Mouse (Mus musculus): ENCODE measurements around the gene Tpk1. TPM values are rescaled to one million over a fixed set of nuclear protein-coding genes. Genes with fewer than 3 reads are reported as not detected.

Gene Tpk1
- polyA plus RNA-seq, 1 experiment: 0.03 TPM

GRCm38 (mm10) chr6:43445856-43446255 is 220.2 kb downstream of the Tpk1 start:
- no peaks in the 10 kb centered on the region for H3K4me1 ChIP-seq (ENCODE audit: control insufficient read depth)
- H3K4me3 ChIP-seq (replicated peaks): no peak overlapping the region
- H3K36me3 ChIP-seq (ENCODE audit: control insufficient read depth): no peaks in the 10 kb centered on the region
- TF ChIP-seq TAL1 (IDR thresholded peaks at IDR 0.05; ENCODE audit: low read length) (no peak), GATA1 (IDR thresholded peaks at IDR 0.05; ENCODE audit: low read length) (no peak)
- H3K9me3 ChIP-seq (ENCODE audit: control insufficient read depth, low read length): no peaks in the 10 kb centered on the region
- no peaks in the 10 kb centered on the region for H3K27me3 ChIP-seq (ENCODE audit: control insufficient read depth)

- Histone ChIP-seq H3K36me3 (ENCODE audit: control insufficient read depth) (no peaks in the 10 kb centered on the region), H3K4me1 (ENCODE audit: control insufficient read depth) (no peaks in the 10 kb centered on the region), H3K27me3 (ENCODE audit: control insufficient read depth) (no peaks in the 10 kb centered on the region), H3K4me3 (replicated peaks) (no peak overlapping the region), H3K9me3 (ENCODE audit: control insufficient read depth, low read length) (no peaks in the 10 kb centered on the region)
- no peak for TF ChIP-seq GATA1 (IDR thresholded peaks at IDR 0.05; ENCODE audit: low read length)
- no peak for TF ChIP-seq TAL1 (IDR thresholded peaks at IDR 0.05; ENCODE audit: low read length)
Observed at GRCm38 (mm10) chr6:43442191-43442590, 223.9 kb downstream of the Tpk1 start.

- no peaks in the 10 kb centered on the region for H3K36me3 ChIP-seq (ENCODE audit: control insufficient read depth)
- no peaks in the 10 kb centered on the region for H3K27me3 ChIP-seq (ENCODE audit: control insufficient read depth)
- no peaks in the 10 kb centered on the region for H3K4me1 ChIP-seq (ENCODE audit: control insufficient read depth)
- TF ChIP-seq TAL1 (IDR thresholded peaks at IDR 0.05; ENCODE audit: low read length) (no peak), GATA1 (IDR thresholded peaks at IDR 0.05; ENCODE audit: low read length) (no peak)
- no peak overlapping the region for H3K4me3 ChIP-seq (replicated peaks)
- H3K9me3 ChIP-seq (ENCODE audit: control insufficient read depth, low read length): no peaks in the 10 kb centered on the region
Observed at GRCm38 (mm10) chr6:43435987-43436541, 230.0 kb downstream of the Tpk1 start.

GRCm38 (mm10) chr6:43434365-43434764 is 231.7 kb downstream of the Tpk1 start:
- no peak for TF ChIP-seq TAL1 (IDR thresholded peaks at IDR 0.05; ENCODE audit: low read length)
- H3K4me3 ChIP-seq (replicated peaks): no peak overlapping the region
- H3K36me3 ChIP-seq (ENCODE audit: control insufficient read depth): no peaks in the 10 kb centered on the region
- no peaks in the 10 kb centered on the region for H3K9me3 ChIP-seq (ENCODE audit: control insufficient read depth, low read length)
- no peaks in the 10 kb centered on the region for H3K27me3 ChIP-seq (ENCODE audit: control insufficient read depth)
- no peaks in the 10 kb centered on the region for H3K4me1 ChIP-seq (ENCODE audit: control insufficient read depth)

GRCm38 (mm10) chr6:43424978-43425377 is 241.1 kb downstream of the Tpk1 start:
- H3K9me3 ChIP-seq (ENCODE audit: control insufficient read depth, low read length): no peaks in the 10 kb centered on the region
- no peaks in the 10 kb centered on the region for H3K36me3 ChIP-seq (ENCODE audit: control insufficient read depth)
- TF ChIP-seq TAL1 (IDR thresholded peaks at IDR 0.05; ENCODE audit: low read length): no peak
- no peak for TF ChIP-seq GATA1 (IDR thresholded peaks at IDR 0.05; ENCODE audit: low read length)
- H3K4me3 ChIP-seq (replicated peaks): no peak overlapping the region
- H3K27me3 ChIP-seq (ENCODE audit: control insufficient read depth): no peaks in the 10 kb centered on the region
- no peaks in the 10 kb centered on the region for H3K4me1 ChIP-seq (ENCODE audit: control insufficient read depth)

GRCm38 (mm10) chr6:43420358-43420979 is 245.6 kb downstream of the Tpk1 start:
- no peaks in the 10 kb centered on the region for H3K27me3 ChIP-seq (ENCODE audit: control insufficient read depth)
- no peaks in the 10 kb centered on the region for H3K9me3 ChIP-seq (ENCODE audit: control insufficient read depth, low read length)
- no peak overlapping the region for H3K4me3 ChIP-seq (replicated peaks)
- TF ChIP-seq TAL1 (IDR thresholded peaks at IDR 0.05; ENCODE audit: low read length) (no peak), GATA1 (IDR thresholded peaks at IDR 0.05; ENCODE audit: low read length) (no peak)
- H3K36me3 ChIP-seq (ENCODE audit: control insufficient read depth): no peaks in the 10 kb centered on the region
- no peaks in the 10 kb centered on the region for H3K4me1 ChIP-seq (ENCODE audit: control insufficient read depth)

GRCm38 (mm10) chr6:43408949-43409348 is 257.1 kb downstream of the Tpk1 start:
- no peak overlapping the region for H3K4me3 ChIP-seq (replicated peaks)
- H3K9me3 ChIP-seq (ENCODE audit: control insufficient read depth, low read length): no peaks in the 10 kb centered on the region
- no peak for TF ChIP-seq TAL1 (IDR thresholded peaks at IDR 0.05; ENCODE audit: low read length)
- no peaks in the 10 kb centered on the region for H3K4me1 ChIP-seq (ENCODE audit: control insufficient read depth)
- no peaks in the 10 kb centered on the region for H3K27me3 ChIP-seq (ENCODE audit: control insufficient read depth)
- no peaks in the 10 kb centered on the region for H3K36me3 ChIP-seq (ENCODE audit: control insufficient read depth)

GRCm38 (mm10) chr6:43403076-43403475 is 263.0 kb downstream of the Tpk1 start:
- H3K9me3 ChIP-seq (ENCODE audit: control insufficient read depth, low read length): no peaks in the 10 kb centered on the region
- no peak overlapping the region for H3K4me3 ChIP-seq (replicated peaks)
- no peaks in the 10 kb centered on the region for H3K36me3 ChIP-seq (ENCODE audit: control insufficient read depth)
- no peaks in the 10 kb centered on the region for H3K27me3 ChIP-seq (ENCODE audit: control insufficient read depth)
- no peaks in the 10 kb centered on the region for H3K4me1 ChIP-seq (ENCODE audit: control insufficient read depth)
- TF ChIP-seq GATA1 (IDR thresholded peaks at IDR 0.05; ENCODE audit: low read length) (no peak), TAL1 (IDR thresholded peaks at IDR 0.05; ENCODE audit: low read length) (no peak)

GRCm38 (mm10) chr6:43402219-43402997 is 263.7 kb downstream of the Tpk1 start:
- TF ChIP-seq TAL1 (IDR thresholded peaks at IDR 0.05; ENCODE audit: low read length) (no peak), GATA1 (IDR thresholded peaks at IDR 0.05; ENCODE audit: low read length) (no peak)
- Histone ChIP-seq H3K27me3 (ENCODE audit: control insufficient read depth) (no peaks in the 10 kb centered on the region), H3K4me3 (replicated peaks) (no peak overlapping the region), H3K9me3 (ENCODE audit: control insufficient read depth, low read length) (no peaks in the 10 kb centered on the region), H3K36me3 (ENCODE audit: control insufficient read depth) (no peaks in the 10 kb centered on the region), H3K4me1 (ENCODE audit: control insufficient read depth) (no peaks in the 10 kb centered on the region)

Measured in erythroblast, embryonic 14.5 days (primary cell).